Mouse (Mus musculus): ENCODE data around the gene Dlg4. TPM values are rescaled to one million over a fixed set of nuclear protein-coding genes. Genes with fewer than 3 reads are reported as not detected.
A peak's percentile ranks its signal among the peaks of the same experiment; 100 is the strongest.

The Dlg4 gene
- polyA plus RNA-seq, 2 experiments = 0.33 to 1.9 TPM

DNA sequence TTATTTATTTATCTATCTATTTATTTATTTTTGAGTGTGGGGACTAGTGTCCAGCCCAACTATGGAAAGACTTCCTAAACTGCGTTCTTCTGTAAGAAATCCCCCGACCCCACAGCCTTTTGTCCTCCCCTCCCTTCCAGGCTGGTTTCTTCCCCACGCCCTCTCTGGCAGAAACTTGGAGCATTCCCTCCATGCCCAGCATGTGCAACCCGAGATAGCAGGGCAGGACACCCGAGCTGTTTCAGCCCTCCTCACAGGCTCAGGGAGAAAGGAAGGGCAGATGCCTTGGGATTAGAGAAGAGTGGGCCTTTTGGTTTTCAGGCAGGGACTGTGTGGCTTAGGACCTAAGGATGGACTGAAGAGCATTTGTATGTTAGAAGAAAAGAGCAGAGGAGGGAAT lies 33.9 kb upstream of the Dlg4 start:
- no peak for DNase-seq (ENCODE audit: low read depth in 3 of 3, low spot score in 3 of 3)
- H3K9ac ChIP-seq (replicated peaks) = peak overlapping the region; percentile 98
- H3K4me3 ChIP-seq (ENCODE audit: insufficient read depth in 1 of 2, low read depth in 2 of 2, low read length in 2 of 2) = peak overlapping the region in 1 of 2 experiments; percentile 97; a peak in 2 of 4 replicates

DNA sequence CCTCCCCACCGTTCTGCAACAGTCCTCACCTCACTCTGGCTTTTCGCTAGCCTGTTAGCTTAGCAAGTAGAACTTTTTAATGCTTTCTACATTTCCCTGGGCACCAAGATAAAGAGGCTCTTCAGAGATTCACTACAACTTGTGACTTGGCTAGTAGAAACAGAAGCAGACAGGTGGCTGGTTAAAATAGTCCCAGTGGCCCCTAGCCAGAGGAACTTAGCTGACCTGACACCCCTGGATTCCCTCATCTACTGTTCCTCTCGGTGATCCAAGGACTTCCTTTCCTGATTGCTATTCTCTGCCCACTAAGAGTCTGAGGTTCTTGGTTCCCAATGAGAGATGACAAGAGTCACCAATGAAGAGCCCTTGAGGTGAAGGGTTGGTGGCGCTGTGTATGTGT lies 33.4 kb upstream of the Dlg4 start:
- ATAC-seq (ENCODE audit: insufficient read depth) (no peak), DNase-seq (ENCODE audit: low read depth in 3 of 3, low spot score in 3 of 3) (no peak)
- Histone ChIP-seq H3K27ac (peak overlapping the region; percentile 27; the same call in 1 of the 2 replicates), H3K27me3 (ENCODE audit: control insufficient read depth, insufficient read depth, low read length) (no peaks in the 10 kb centered on the region), H3K4me1 (replicated peaks; ENCODE audit: control insufficient read depth in 2 of 2, insufficient read depth in 2 of 2, low read length in 1 of 2) (peaks cover 15 to 18% of the 10 kb centered on the region in 2 experiments), H3K9me3 (ENCODE audit: control insufficient read depth, low read length) (no peaks in the 10 kb centered on the region), H3K4me3 (ENCODE audit: insufficient read depth in 1 of 2, low read depth in 2 of 2, low read length in 2 of 2) (no peak overlapping the region), H3K9ac (replicated peaks) (no peak overlapping the region), H3K4me2 (ENCODE audit: low read depth) (peak overlapping the region; percentile 95), H3K36me3 (replicated peaks; ENCODE audit: control insufficient read depth, insufficient read depth, low read depth) (peaks cover 40% of the 10 kb centered on the region)
- WGBS (ENCODE audit: insufficient replicate concordance) = 76% methylated on average over 4 of the region's 4 CpGs
- no peak for TF ChIP-seq CTCF (IDR thresholded peaks at IDR 0.05; ENCODE audit: low read depth)
- no peak for TF ChIP-seq EP300 (IDR thresholded peaks at IDR 0.05; ENCODE audit: low read depth)

More for the DNA sequence above, 33.9 kb upstream of the Dlg4 start:
- peak overlapping the region; percentile 95 for H3K4me2 ChIP-seq (ENCODE audit: low read depth)
- TF ChIP-seq CTCF (IDR thresholded peaks at IDR 0.05; ENCODE audit: low read depth) (no peak), EP300 (IDR thresholded peaks at IDR 0.05; ENCODE audit: low read depth) (no peak)
- H3K27me3 ChIP-seq (ENCODE audit: control insufficient read depth, insufficient read depth, low read length) = no peaks in the 10 kb centered on the region
- H3K27ac ChIP-seq = no peak overlapping the region; the same call in 1 of the 2 replicates
- H3K4me1 ChIP-seq (replicated peaks; ENCODE audit: control insufficient read depth in 2 of 2, insufficient read depth in 2 of 2, low read length in 1 of 2) = peaks cover 15 to 18% of the 10 kb centered on the region in 2 experiments
- WGBS (ENCODE audit: insufficient replicate concordance) = 33% methylated on average over 5 of the region's 5 CpGs
- H3K9me3 ChIP-seq (ENCODE audit: control insufficient read depth, low read length) = no peaks in the 10 kb centered on the region
- ATAC-seq (ENCODE audit: insufficient read depth) = no peak
- peaks cover 38% of the 10 kb centered on the region for H3K36me3 ChIP-seq (replicated peaks; ENCODE audit: control insufficient read depth, insufficient read depth, low read depth)

DNA sequence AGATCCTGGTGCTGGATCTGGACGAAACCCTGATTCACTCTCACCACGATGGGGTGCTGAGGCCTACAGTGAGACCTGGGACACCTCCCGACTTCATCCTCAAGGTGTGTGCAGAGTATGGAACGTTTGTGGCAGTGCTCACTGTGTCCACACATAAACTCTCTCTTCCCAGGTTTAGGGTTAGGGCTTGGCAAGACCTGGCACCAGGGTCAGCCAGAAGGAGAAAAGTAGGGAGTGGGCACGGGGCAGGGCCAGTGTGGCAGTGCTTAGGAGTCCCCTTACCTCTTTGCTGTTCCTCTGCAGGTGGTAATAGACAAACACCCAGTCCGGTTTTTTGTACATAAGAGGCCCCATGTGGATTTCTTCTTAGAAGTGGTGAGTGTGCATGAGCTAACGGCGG lies 32.3 kb upstream of the Dlg4 start:
- no peak for TF ChIP-seq CTCF (IDR thresholded peaks at IDR 0.05; ENCODE audit: low read depth)
- no peak for TF ChIP-seq EP300 (IDR thresholded peaks at IDR 0.05; ENCODE audit: low read depth)
- Histone ChIP-seq H3K9me3 (ENCODE audit: control insufficient read depth, low read length) (no peaks in the 10 kb centered on the region), H3K4me1 (replicated peaks; ENCODE audit: control insufficient read depth in 2 of 2, insufficient read depth in 2 of 2, low read length in 1 of 2) (peaks cover 14 to 15% of the 10 kb centered on the region in 2 experiments), H3K9ac (replicated peaks) (no peak overlapping the region), H3K27me3 (ENCODE audit: control insufficient read depth, insufficient read depth, low read length) (no peaks in the 10 kb centered on the region), H3K4me3 (ENCODE audit: insufficient read depth in 1 of 2, low read depth in 2 of 2, low read length in 2 of 2) (no peak overlapping the region), H3K27ac (no peak overlapping the region), H3K36me3 (replicated peaks; ENCODE audit: control insufficient read depth, insufficient read depth, low read depth) (peaks cover 50% of the 10 kb centered on the region), H3K4me2 (ENCODE audit: low read depth) (no peak overlapping the region)
- DNase-seq (ENCODE audit: low read depth in 3 of 3, low spot score in 3 of 3) (no peak), ATAC-seq (ENCODE audit: insufficient read depth) (no peak)
- WGBS (ENCODE audit: insufficient replicate concordance) = 83% methylated on average over 8 of the region's 8 CpGs

DNA sequence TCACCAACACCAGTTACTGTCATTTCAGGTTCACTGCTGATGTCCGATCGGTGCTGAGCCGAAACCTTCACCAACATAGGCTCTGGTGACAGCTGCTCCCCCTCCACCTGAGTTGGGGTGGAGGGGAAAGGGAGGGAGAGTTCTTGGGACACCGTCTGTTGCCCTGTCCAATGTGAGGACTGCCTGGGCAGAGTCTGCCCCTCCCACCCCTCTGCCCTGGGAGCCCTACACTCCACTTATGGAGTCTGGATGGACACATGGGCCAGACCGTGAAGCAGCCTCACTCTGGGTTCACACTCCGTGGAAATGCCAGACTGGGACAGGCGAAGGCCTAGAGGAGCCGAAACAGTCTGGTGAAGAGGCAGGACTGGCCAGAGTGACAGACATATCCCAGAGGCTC lies 26.8 kb upstream of the Dlg4 start:
- Histone ChIP-seq H3K27me3 (ENCODE audit: control insufficient read depth, insufficient read depth, low read length) (no peaks in the 10 kb centered on the region), H3K27ac (peak overlapping the region; percentile 16), H3K36me3 (replicated peaks; ENCODE audit: control insufficient read depth, insufficient read depth, low read depth) (peaks cover 57% of the 10 kb centered on the region), H3K4me2 (ENCODE audit: low read depth) (no peak overlapping the region; the same call in 1 of the 2 replicates), H3K4me3 (ENCODE audit: insufficient read depth in 1 of 2, low read depth in 2 of 2, low read length in 2 of 2) (no peak overlapping the region), H3K4me1 (replicated peaks; ENCODE audit: control insufficient read depth in 2 of 2, insufficient read depth in 2 of 2, low read length in 1 of 2) (peaks cover 14 to 16% of the 10 kb centered on the region in 2 experiments), H3K9me3 (ENCODE audit: control insufficient read depth, low read length) (no peaks in the 10 kb centered on the region), H3K9ac (replicated peaks) (no peak overlapping the region)
- TF ChIP-seq EP300 (IDR thresholded peaks at IDR 0.05; ENCODE audit: low read depth) (no peak), CTCF (IDR thresholded peaks at IDR 0.05; ENCODE audit: low read depth) (no peak)
- no peak for ATAC-seq (ENCODE audit: insufficient read depth)
- DNase-seq (ENCODE audit: low read depth in 3 of 3, low spot score in 3 of 3) = no peak
- WGBS (ENCODE audit: insufficient replicate concordance) = 84% methylated on average over 8 of the region's 8 CpGs

DNA sequence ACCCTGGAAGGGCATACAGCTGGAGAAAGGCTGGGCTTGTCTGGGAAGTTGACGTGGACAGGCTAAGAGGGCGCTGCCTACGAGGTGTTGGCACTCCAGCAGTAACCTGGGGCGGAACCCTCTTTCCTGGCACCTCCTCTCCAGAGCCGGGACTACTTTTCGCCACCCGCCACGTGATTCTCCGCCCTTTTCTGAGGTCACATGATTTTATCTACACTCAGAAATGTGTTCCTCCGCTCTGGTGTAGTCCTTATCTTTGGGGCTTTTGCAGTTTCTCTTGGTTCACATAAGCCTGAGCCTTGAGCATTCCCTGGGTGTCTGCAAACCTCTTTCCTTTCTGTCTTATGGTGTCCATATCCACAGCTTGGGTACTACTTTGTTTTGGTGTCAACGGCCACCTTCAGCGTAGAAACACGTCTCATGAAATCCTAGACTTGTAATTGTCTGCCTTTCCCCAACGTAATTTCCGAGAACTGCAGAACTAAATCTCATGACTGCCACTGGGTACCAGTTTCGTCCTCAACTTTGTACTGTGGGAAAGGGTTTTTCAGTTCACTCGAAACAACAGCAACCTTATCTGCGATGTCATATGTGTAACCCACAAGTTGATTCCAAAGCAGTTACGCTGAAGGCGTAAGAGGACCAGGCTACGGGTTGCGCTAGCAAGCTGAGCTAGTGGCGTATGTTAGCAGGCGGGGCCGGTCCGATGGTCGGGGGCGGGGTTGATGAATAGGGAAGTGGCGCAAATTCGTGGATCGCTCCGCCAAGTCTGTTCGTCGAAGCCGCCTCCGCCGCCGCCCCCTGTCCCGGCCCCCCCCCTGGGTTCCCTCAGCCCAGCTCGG lies 25.7 kb upstream of the Dlg4 start, which contains the start of gene Gabarap:
Gene Gabarap, plus strand, starts transcription at position 294 of the 842 bp plus-strand sequence.
- peak; percentile 75 for ATAC-seq (ENCODE audit: insufficient read depth)
- H3K9me3 ChIP-seq (ENCODE audit: control insufficient read depth, low read length) = no peaks in the 10 kb centered on the region
- H3K36me3 ChIP-seq (replicated peaks; ENCODE audit: control insufficient read depth, insufficient read depth, low read depth) = peaks cover 48% of the 10 kb centered on the region
- H3K27ac ChIP-seq = peak within 1 kb of the TSS; percentile 92
- H3K27me3 ChIP-seq (ENCODE audit: control insufficient read depth, insufficient read depth, low read length) = no peaks in the 10 kb centered on the region
- H3K4me2 ChIP-seq (ENCODE audit: low read depth) = peak within 1 kb of the TSS; percentile 85
- H3K9ac ChIP-seq (replicated peaks) = peak within 1 kb of the TSS; percentile 78
- under 1% methylated on average over 40 of the region's 40 CpGs for WGBS (ENCODE audit: insufficient replicate concordance)
- peak; percentile 95 to 96 (median 96) for DNase-seq (ENCODE audit: low read depth in 3 of 3, low spot score in 3 of 3)
- TF ChIP-seq CTCF (IDR thresholded peaks at IDR 0.05; ENCODE audit: low read depth) (peak; percentile 40), EP300 (IDR thresholded peaks at IDR 0.05; ENCODE audit: low read depth) (peak; percentile 72)
- peaks cover 14 to 16% of the 10 kb centered on the region in 2 experiments for H3K4me1 ChIP-seq (replicated peaks; ENCODE audit: control insufficient read depth in 2 of 2, insufficient read depth in 2 of 2, low read length in 1 of 2)
- peak within 1 kb of the TSS; percentile 66 to 98 for H3K4me3 ChIP-seq (ENCODE audit: insufficient read depth in 1 of 2, low read depth in 2 of 2, low read length in 2 of 2)

Data from liver, embryonic 14.5 days (tissue).